Mouse (Mus musculus) cortical plate, adult 2 months (tissue): ENCODE measurements around the gene Gm28048.

Experiments
- CTCF ChIP-seq: fragments of 200-500 bp; IDR thresholded peaks from 2 replicates; pipeline ENCODE4 v1.5.1; 2011; ENCODE audit warnings: mild to moderate bottlenecking, control low read depth, low read length; ENCODE audit not compliant: insufficient read depth; ENCODE audit errors: extremely low read depth
- POLR2A ChIP-seq: fragments of 200-500 bp; IDR thresholded peaks from 2 replicates; pipeline ENCODE4 v1.6.1; 2011; ENCODE audit warnings: mild to moderate bottlenecking, low read length, control low read depth; ENCODE audit not compliant: insufficient read depth; ENCODE audit errors: extremely low read depth

DNA sequence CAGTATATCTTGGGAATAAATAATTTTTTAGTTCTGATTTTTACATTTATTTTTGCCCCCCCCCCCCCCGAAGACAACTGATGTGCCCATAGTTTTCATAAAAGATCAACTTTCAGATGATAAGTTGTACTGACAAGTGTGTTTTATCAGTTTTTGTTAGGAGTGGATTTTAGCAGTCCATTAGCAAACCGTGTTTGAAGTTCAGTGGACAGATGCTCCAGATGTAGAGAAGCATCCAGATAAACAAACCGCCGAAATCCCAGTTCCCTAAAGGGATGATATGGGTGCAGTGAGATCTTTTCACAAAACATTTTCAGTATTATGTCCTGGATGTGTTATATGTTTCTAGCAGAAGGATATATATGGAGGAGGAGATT is 26.9 kb upstream of the Gm28048 start:
- TF ChIP-seq POLR2A (no peak), CTCF (no peak)
